Mouse (Mus musculus) heart, embryonic 14.5 days (tissue): ENCODE measurements around the gene Oaz1. TPM values are rescaled to one million over a fixed set of nuclear protein-coding genes. Genes with fewer than 3 reads are reported as not detected.

ENCODE experiments used
- ATAC-seq: fragments of 200-750 bp; cut with Nextera tagmentation; 2 replicates; pipeline ENCODE4 v1.8.0; 2017; ENCODE audit warnings: low read depth, moderate TSS enrichment; ENCODE audit not compliant: insufficient number of reproducible peaks, insufficient read depth, low FRiP score
- H3K27ac ChIP-seq, 2 experiments: fragments of 200-500 bp in 1 of 2; fragments of 300-500 bp in 1 of 2; sonication (generic) in 1 of 2; replicated peaks in 1 of 2; 2 replicates each; pipeline ENCODE4 v1.5.1; 2012 to 2014; ENCODE audit warnings: low read depth in 2 of 2, low read length in 2 of 2, control low read depth in 1 of 2, mild to moderate bottlenecking in 1 of 2, mixed read lengths in 1 of 2; ENCODE audit not compliant: control insufficient read depth in 1 of 2, insufficient read depth in 1 of 2
- H3K27me3 ChIP-seq: fragments of 300-500 bp; sonication (generic); 2 replicates; pipeline ENCODE4 v1.6.1; 2014; ENCODE audit warnings: mild to moderate bottlenecking, low read length, control low read depth; ENCODE audit not compliant: control insufficient read depth, insufficient read depth
- H3K36me3 ChIP-seq: fragments of 300-500 bp; sonication (generic); 2 replicates; pipeline ENCODE4 v1.6.1; 2014; ENCODE audit warnings: mild to moderate bottlenecking, control low read depth, low read length, mixed read lengths; ENCODE audit not compliant: control insufficient read depth, insufficient read depth
- H3K4me1 ChIP-seq, 2 experiments: fragments of 200-500 bp in 1 of 2; fragments of 300-500 bp in 1 of 2; sonication (generic) in 1 of 2; 2 replicates each; pipeline ENCODE4 v1.6.1; 2012 to 2014; ENCODE audit warnings: low read length in 2 of 2, control low read depth in 1 of 2, mixed read lengths in 1 of 2; ENCODE audit not compliant: control insufficient read depth in 2 of 2, insufficient read depth in 2 of 2
- H3K4me2 ChIP-seq: fragments of 300-500 bp; sonication (generic); 2 replicates; pipeline ENCODE4 v1.6.1; 2014; ENCODE audit warnings: mild to moderate bottlenecking, low read length
- H3K4me3 ChIP-seq, 2 experiments: fragments of 200-500 bp in 1 of 2; fragments of 300-500 bp in 1 of 2; sonication (generic) in 1 of 2; 2 replicates each; pipeline ENCODE4 v1.5.1; 2012 to 2014; ENCODE audit warnings: low read length in 2 of 2, mild to moderate bottlenecking in 2 of 2, control low read depth in 1 of 2, low read depth in 1 of 2, moderate library complexity in 1 of 2; ENCODE audit not compliant: control insufficient read depth in 1 of 2, insufficient read depth in 1 of 2
- H3K9ac ChIP-seq: fragments of 300-500 bp; sonication (generic); 2 replicates; pipeline ENCODE4 v1.6.1; 2014; ENCODE audit warnings: mild to moderate bottlenecking, low read length
- H3K9me3 ChIP-seq: fragments of 300-500 bp; sonication (generic); 2 replicates; pipeline ENCODE4 v1.6.1; 2016; ENCODE audit warnings: low read length, control low read depth; ENCODE audit not compliant: control insufficient read depth
- WGBS: fragments of 180-500 bp; shearing (Covaris S2); extraction: QIAGEN DNeasy Blood & Tissue Kit; methylation state at CpG from one replicate; pipeline ENCODE4 v1.1.7; 2014; 5-methylcytosine and 5-hydroxymethylcytosine counted together
- microRNA counts: library from miRNA; unstranded; fragments of <30 nt; microRNA quantifications from one replicate; lab custom pipeline; 2016
- microRNA-seq: library from miRNA; unstranded; fragments of <30 nt; microRNA quantifications from one replicate; pipeline ENCODE4, GENCODE M21; 2016
- polyA plus RNA-seq: library from polyadenylated mRNA; unstranded; fragments of >200 nt; fragmentation: Nextera tagmentation; extraction: Ambion mirVana; gene quantifications from 2 replicates; pipeline ENCODE4 v1.2.1, GENCODE M21; 2014

Gene Oaz1
- polyA plus RNA-seq, 1 experiment from 2014 or later: 2,172 TPM

GRCm38 (mm10) chr10:80870993-80871392 lies 44.5 kb downstream of the Oaz1 start:
- Histone ChIP-seq H3K9ac (no peak overlapping the region), H3K4me3 (no peak overlapping the region), H3K27me3 (no peaks in the 10 kb centered on the region; the same call in 1 of the 2 replicates), H3K4me1 (no peaks in the 10 kb centered on the region), H3K4me2 (no peak overlapping the region), H3K27ac (no peak overlapping the region), H3K36me3 (peaks cover 20% of the 10 kb centered on the region), H3K9me3 (no peaks in the 10 kb centered on the region)
- no peak for ATAC-seq
- WGBS: 93% methylated on average over 2 of the region's 6 CpGs

GRCm38 (mm10) chr10:80871581-80871980 lies 45.1 kb downstream of the Oaz1 start, which contains the start of gene Tmprss9:
Tmprss9 (plus strand) TSS chr10:80871848.
- Histone ChIP-seq H3K36me3 (peaks cover 14% of the 10 kb centered on the region), H3K4me1 (peaks cover under 1 to 1% of the 10 kb centered on the region in 2 experiments), H3K27me3 (no peaks in the 10 kb centered on the region; the same call in 1 of the 2 replicates), H3K9ac (no peak within 1 kb of the TSS), H3K4me2 (no peak within 1 kb of the TSS), H3K9me3 (no peaks in the 10 kb centered on the region), H3K27ac (no peak within 1 kb of the TSS), H3K4me3 (no peak within 1 kb of the TSS)
- ATAC-seq: no peak
- 20% methylated on average over 9 of the region's 9 CpGs for WGBS

- WGBS: 77% methylated on average over 9 of the region's 9 CpGs
- no peak overlapping the region for H3K9ac ChIP-seq
- no peak overlapping the region for H3K4me3 ChIP-seq
- no peak overlapping the region for H3K27ac ChIP-seq
- H3K9me3 ChIP-seq: no peaks in the 10 kb centered on the region
- H3K27me3 ChIP-seq: no peaks in the 10 kb centered on the region; the same call in 1 of the 2 replicates
- no peak for ATAC-seq
- H3K36me3 ChIP-seq: no peaks in the 10 kb centered on the region
- peaks cover 7 to 8% of the 10 kb centered on the region in 2 experiments for H3K4me1 ChIP-seq
- H3K4me2 ChIP-seq: no peak overlapping the region
Measured at GRCm38 (mm10) chr10:80874035-80874434, 47.6 kb downstream of the Oaz1 start.

GRCm38 (mm10) chr10:80876028-80876427 lies 49.6 kb downstream of the Oaz1 start:
- Histone ChIP-seq H3K27ac (no peak overlapping the region), H3K36me3 (no peaks in the 10 kb centered on the region), H3K4me2 (no peak overlapping the region), H3K27me3 (no peaks in the 10 kb centered on the region; the same call in 1 of the 2 replicates), H3K9me3 (no peaks in the 10 kb centered on the region), H3K4me1 (peaks cover 7 to 8% of the 10 kb centered on the region in 2 experiments), H3K4me3 (no peak overlapping the region), H3K9ac (no peak overlapping the region)
- no peak for ATAC-seq
- 30% methylated on average over 5 of the region's 5 CpGs for WGBS

GRCm38 (mm10) chr10:80876594-80876993 lies 50.1 kb downstream of the Oaz1 start:
- Histone ChIP-seq H3K9ac (no peak overlapping the region), H3K27ac (no peak overlapping the region), H3K9me3 (no peaks in the 10 kb centered on the region), H3K4me2 (no peak overlapping the region), H3K4me3 (no peak overlapping the region), H3K27me3 (no peaks in the 10 kb centered on the region; the same call in 1 of the 2 replicates), H3K36me3 (no peaks in the 10 kb centered on the region), H3K4me1 (peaks cover 7 to 8% of the 10 kb centered on the region in 2 experiments)
- WGBS: 30% methylated on average over 3 of the region's 3 CpGs
- ATAC-seq: peak; percentile 19; the same call in 1 of the 2 replicates

MicroRNAs encoded within 50 kb of the gene (microRNA counts, 519-probe panel; counts per million panel counts)
- microRNA mmu-miR-1982 (lab: Ali Mortazavi, UCI): 322 counts per million, percentile 70 among the panel's probes with 10 or more counts

Small RNA genes within 50 kb of the gene (microRNA-seq; reads per million reads assigned to microRNA genes)
- 5.3 reads per million, percentile 15 among the genes with 10 or more reads in this experiment for gene Mir1982

Other genes with a start within 250 kb of the Oaz1 start
- 3.5 and 5.0 TPM in 2 replicates for gene Klf16, start 249.3 kb upstream of the Oaz1 start, polyA plus RNA-seq
- gene Abhd17a, start 236.3 kb upstream of the Oaz1 start, polyA plus RNA-seq: 119 and 141 TPM in 2 replicates
- gene Scamp4, start 223.8 kb upstream of the Oaz1 start, polyA plus RNA-seq: 65.9 and 67.1 TPM in 2 replicates
- gene Adat3, start 223.8 kb upstream of the Oaz1 start, polyA plus RNA-seq: 2.6 and 3.6 TPM in 2 replicates
- 0.88 and 1.4 TPM in 2 replicates for gene Gm49322, start 220.6 kb upstream of the Oaz1 start, polyA plus RNA-seq
- gene Csnk1g2, start 203.8 kb upstream of the Oaz1 start, polyA plus RNA-seq: 64.8 and 65.0 TPM in 2 replicates
- 49.4 and 53.8 TPM in 2 replicates for gene Btbd2, start 169.6 kb upstream of the Oaz1 start, polyA plus RNA-seq
- 69.5 and 82.7 TPM in 2 replicates for gene Mknk2, start 148.5 kb upstream of the Oaz1 start, polyA plus RNA-seq
- 19.1 and 22.3 TPM in 2 replicates for gene Mob3a, start 124.7 kb upstream of the Oaz1 start, polyA plus RNA-seq
- 3.5 and 7.0 TPM in 2 replicates for gene Izumo4, start 124.5 kb upstream of the Oaz1 start, polyA plus RNA-seq
- gene Ap3d1, start 84.4 kb upstream of the Oaz1 start, polyA plus RNA-seq: 45.0 and 54.5 TPM in 2 replicates
- gene Dot1l, start 71.5 kb upstream of the Oaz1 start, polyA plus RNA-seq: 26.5 and 28.2 TPM in 2 replicates
- gene Sf3a2, start 28.5 kb upstream of the Oaz1 start, polyA plus RNA-seq: 49.2 and 51.0 TPM in 2 replicates
- gene Plekhj1, start 28.0 kb upstream of the Oaz1 start, polyA plus RNA-seq: 71.1 and 75.4 TPM in 2 replicates
- 0.12 TPM in 1 of 2 replicates, not detected in the other for gene Amh, start 21.4 kb upstream of the Oaz1 start, polyA plus RNA-seq
- gene Jsrp1, start 13.2 kb upstream of the Oaz1 start, polyA plus RNA-seq: 5.5 and 5.6 TPM in 2 replicates
- 0.46 TPM in 2 replicates for gene Lingo3, start 17.4 kb downstream of the Oaz1 start, polyA plus RNA-seq
- gene Lsm7, start 28.6 kb downstream of the Oaz1 start, polyA plus RNA-seq: 200 and 230 TPM in 2 replicates
- gene Sppl2b, start 28.6 kb downstream of the Oaz1 start, polyA plus RNA-seq: 21.3 and 23.7 TPM in 2 replicates
- gene Tmprss9, start 45.2 kb downstream of the Oaz1 start, polyA plus RNA-seq: 0.05 and 0.07 TPM in 2 replicates
- gene Timm13, start 74.3 kb downstream of the Oaz1 start, polyA plus RNA-seq: 310 and 338 TPM in 2 replicates
- 7.3 and 8.1 TPM in 2 replicates for gene Lmnb2, start 91.6 kb downstream of the Oaz1 start, polyA plus RNA-seq
- gene Gadd45b, start 103.4 kb downstream of the Oaz1 start, polyA plus RNA-seq: 34.5 and 39.8 TPM in 2 replicates
- 1.2 and 1.4 TPM in 2 replicates for gene Gng7, start 188.3 kb downstream of the Oaz1 start, polyA plus RNA-seq
- not detected in 2 replicates for gene Diras1, start 199.0 kb downstream of the Oaz1 start, polyA plus RNA-seq
- gene Slc39a3, start 210.8 kb downstream of the Oaz1 start, polyA plus RNA-seq: 5.0 and 5.2 TPM in 2 replicates
- gene Sgta, start 233.5 kb downstream of the Oaz1 start, polyA plus RNA-seq: 133 and 136 TPM in 2 replicates
- 18.0 and 20.8 TPM in 2 replicates for gene Thop1, start 243.4 kb downstream of the Oaz1 start, polyA plus RNA-seq